Mouse (Mus musculus) v-Abl transformed pro-B cells (cell line): ENCODE results near the gene Phactr1.

Experiments
- in situ Hi-C, 2 experiments: fragments of 400-800 bp; cut with MboI; formaldehyde crosslinking; loops; one replicate each; pipeline ENCODE4 v1.15.1; 2025; ENCODE audit not compliant: unreplicated experiment in 2 of 2

Phactr1 gene

DNA sequence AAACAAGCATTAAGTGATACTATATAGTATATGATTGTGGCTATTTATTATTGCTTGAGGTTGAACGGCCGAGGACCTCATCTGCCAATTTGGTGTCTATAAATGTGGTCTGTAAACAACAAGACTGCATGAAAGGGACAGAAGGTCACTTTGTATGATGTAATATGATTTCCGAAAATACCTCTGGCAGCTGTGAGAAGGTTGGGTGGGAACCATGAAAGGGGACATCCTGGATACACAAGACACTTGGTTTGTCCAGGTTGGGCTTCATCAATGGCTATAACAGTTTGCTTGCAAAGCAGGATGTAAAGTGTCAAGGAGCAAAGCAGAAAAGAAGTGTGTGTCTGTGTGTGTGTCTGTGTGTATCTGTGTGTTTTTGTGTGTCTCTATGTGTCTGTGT, 329.2 kb downstream of the Phactr1 start:
- in situ Hi-C loops: no loop called here

- in situ Hi-C loops: no loop called here
Observed at GRCm38 (mm10) chr13:43011516-43011915, 331.1 kb downstream of the Phactr1 start.

GRCm38 (mm10) chr13:43013984-43014383, 333.6 kb downstream of the Phactr1 start:
- in situ Hi-C loops: no loop called here

DNA sequence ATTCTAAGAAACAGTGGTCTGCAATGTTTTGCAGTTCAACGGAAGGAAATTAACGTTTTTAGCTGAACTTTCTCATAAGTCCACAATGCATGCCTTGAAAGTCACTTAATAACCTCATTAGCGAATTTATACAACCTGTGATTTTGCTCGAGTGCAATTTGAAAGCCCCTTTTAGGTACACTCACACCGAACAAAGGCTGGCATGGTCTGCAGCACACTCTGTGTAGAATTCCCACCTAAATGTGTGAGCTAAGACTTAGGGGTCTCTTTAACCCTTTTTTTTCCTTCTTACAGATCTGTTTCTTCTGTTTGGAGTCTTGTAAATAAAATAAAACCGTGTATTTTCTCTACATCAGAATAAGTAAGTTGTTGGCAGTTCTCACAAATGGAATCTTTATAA, 335.3 kb downstream of the Phactr1 start:
- in situ Hi-C loops: no loop called here

DNA sequence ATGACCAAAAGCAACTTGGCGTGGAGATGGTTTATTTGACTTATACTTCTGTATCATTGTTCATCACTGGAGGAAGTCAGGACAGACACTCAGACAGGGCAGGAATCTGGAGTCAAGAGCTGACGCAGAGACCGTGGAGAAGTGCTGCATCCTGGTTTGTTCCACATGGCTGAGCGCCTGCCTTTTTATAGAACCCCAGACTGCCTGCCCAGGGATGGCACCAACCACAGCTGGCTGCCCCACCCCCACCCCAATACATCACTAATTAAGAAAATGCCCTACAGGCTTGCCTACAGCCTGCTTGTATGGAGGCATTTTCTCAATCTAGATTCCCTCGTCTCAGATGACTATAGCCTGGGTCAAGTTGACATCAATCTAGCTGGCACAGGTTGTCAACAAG, 338.4 kb downstream of the Phactr1 start:
- in situ Hi-C loops: no loop called here

DNA sequence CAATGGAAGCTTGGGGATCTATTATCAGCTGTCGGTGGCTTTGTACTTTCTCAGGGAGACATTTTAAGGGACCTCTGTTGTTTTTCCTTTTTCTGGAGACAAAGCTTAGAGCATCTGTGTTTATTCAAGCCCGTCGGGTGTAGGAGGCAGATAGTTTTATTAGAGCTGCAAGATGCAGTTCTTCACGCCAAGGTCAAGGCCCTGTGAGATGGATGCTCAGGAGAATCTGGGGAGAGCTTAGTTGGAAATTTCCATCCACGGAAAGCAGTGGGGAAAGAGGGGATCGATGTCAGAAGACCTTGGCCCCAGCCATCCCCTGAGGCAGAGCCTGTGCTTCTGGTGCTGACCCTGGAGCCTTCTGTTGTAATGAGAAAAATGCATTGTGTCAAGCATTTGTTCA, 340.6 kb downstream of the Phactr1 start:
- in situ Hi-C loops: no loop called here

- in situ Hi-C loops: no loop called here
Observed at GRCm38 (mm10) chr13:43023005-43023404, 342.6 kb downstream of the Phactr1 start.

DNA sequence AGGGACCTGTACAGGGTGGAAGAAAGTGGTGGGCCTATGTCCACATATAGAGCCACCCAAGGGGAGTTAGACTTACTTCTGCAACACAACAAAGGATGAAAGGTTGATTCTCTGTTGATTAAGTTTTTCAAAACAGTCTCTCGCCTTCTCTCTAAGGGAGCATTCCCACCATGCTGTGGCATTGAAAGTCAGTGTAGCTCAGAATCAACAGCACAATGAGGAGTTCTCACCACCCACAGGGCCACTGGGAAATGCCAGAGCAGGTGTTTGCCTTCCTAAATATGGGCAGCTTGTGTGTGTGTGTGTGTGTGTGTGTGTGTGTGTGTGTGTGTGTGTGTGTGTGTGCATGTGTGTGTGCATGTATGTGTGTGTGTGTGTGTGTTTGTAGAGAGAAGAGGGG, 347.1 kb downstream of the Phactr1 start:
- in situ Hi-C loops: no loop called here

GRCm38 (mm10) chr13:43030222-43030621, 349.8 kb downstream of the Phactr1 start:
- in situ Hi-C loops: no loop called here

DNA sequence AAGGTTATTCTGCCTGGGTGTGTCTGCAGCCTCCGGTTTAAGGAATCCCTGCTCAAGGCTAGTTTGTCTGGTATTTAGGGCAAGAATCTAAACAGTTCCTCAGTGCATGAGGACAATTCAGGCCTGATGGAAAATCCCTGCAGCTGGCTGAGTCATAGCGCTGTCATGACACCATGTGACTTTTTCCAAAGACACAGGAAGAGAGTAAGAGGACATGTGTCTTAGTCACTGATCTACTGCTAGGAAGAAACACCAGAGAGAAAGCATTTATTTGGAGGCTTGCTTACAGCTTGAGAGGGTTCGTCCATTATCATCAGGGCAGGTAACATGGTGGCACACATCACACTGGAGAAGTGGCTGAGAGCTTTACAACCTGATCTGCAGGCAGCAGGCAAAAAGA, 352.0 kb downstream of the Phactr1 start:
- in situ Hi-C loops: no loop called here

- in situ Hi-C loops: no loop called here
Observed at GRCm38 (mm10) chr13:43036510-43036909, 356.1 kb downstream of the Phactr1 start.

GRCm38 (mm10) chr13:43042766-43043165, 362.3 kb downstream of the Phactr1 start:
- in situ Hi-C loops: no loop called here

DNA sequence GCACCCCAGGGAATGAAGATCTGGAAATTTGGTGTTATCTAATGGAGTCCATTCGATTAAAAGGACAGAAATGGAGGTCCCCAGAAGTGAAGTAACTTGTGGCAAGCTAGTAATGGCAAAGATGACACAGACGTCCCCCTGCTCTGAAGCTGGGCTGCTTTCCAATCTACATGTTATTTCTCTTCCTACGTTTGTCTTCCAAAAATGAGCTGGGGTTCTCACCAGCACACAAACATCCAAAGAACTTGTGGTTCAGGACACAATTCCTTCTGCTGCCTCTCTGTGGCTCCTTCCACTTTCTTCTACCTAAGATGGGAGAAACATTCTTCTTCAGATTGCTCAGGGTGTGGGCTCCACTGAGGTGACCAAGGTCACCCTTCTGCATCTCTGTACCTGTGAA, 368.1 kb downstream of the Phactr1 start:
- in situ Hi-C loops: no loop called here

- in situ Hi-C loops: no loop called here
Observed at GRCm38 (mm10) chr13:43053201-43053600, 372.8 kb downstream of the Phactr1 start.

GRCm38 (mm10) chr13:43055136-43055535, 374.7 kb downstream of the Phactr1 start:
- in situ Hi-C loops: no loop called here

GRCm38 (mm10) chr13:43057104-43057503, 376.7 kb downstream of the Phactr1 start:
- in situ Hi-C loops: no loop called here

GRCm38 (mm10) chr13:43063355-43063754, 382.9 kb downstream of the Phactr1 start:
- in situ Hi-C loops: no loop called here

- in situ Hi-C loops: no loop called here
Observed at GRCm38 (mm10) chr13:43068716-43069265, 388.4 kb downstream of the Phactr1 start.

DNA sequence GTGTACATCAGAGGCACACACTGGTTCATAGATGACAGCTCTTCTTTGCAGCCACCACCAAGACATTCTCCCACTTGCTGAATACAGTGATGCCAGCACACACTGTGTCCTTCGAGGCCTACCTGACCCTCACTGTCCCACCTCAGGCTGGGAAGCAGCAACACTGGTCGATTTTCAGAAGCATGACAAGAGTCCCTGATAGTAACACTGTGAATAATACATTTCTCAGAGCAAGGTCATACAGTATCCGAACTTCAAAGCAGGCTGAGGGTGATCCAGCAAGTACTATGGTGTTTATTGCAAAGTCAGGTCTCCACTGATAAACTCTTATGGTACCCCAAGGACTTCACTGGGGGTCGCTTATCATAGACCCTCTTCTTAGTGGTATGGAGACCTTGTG, 390.1 kb downstream of the Phactr1 start:
- in situ Hi-C loops: no loop called here

DNA sequence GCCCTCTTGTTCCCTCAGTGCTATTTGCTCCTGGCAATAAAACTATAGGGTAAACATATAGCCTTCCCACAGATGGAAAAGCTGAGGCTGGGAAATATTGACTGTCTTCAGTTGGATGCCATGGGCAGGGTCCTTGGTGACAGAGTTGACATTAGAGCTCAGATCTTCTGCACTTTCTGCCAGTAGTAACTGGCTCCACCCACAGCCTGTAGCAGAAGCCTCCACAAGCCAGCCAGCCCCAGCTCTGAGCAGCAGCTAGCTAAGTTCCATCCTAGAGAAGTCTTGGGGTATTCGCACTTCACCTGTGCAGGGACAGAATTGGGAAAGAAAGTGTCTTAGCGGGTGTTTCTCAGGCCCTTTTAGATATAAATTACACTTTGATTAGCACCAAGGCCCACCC, 390.5 kb downstream of the Phactr1 start:
- in situ Hi-C loops: no loop called here

DNA sequence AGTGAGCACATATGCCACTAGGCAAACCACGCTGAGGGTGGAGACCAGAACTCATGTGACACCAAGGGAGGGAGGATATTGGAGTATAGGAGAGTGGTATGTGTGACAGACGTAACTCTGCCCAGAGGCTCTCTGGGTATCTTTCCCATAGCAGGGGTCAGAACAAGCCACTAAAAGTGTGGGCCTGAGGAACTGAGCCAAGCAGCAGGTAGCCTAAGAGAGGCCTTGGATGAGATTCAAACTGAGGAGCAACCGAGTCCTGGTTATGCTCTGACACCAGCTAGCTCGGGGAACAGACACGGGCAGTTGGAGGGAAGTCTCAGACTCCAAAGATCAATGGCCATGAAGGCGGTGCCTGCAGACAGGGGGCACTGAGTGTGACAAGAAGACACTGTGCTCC, 395.0 kb downstream of the Phactr1 start:
- in situ Hi-C loops: no loop called here

DNA sequence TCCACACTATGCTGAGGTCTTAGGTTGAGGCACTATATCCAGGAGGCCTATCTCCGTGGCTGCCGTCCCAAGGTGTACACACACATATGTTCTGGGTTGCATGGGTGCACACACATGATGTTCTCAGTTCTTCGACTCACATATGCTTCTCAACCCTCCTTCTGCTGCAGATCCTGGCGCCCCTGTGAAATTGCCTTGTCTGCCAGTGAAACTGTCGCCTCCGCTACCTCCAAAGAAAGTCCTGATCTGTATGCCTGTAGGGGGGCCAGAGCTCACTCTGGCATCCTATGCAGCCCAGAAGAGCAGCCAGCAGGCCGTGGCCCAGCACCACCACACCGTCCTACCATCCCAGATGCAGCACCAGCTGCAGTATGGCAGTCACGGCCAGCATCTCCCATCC, 397.1 kb downstream of the Phactr1 start:
- in situ Hi-C loops: no loop called here

DNA sequence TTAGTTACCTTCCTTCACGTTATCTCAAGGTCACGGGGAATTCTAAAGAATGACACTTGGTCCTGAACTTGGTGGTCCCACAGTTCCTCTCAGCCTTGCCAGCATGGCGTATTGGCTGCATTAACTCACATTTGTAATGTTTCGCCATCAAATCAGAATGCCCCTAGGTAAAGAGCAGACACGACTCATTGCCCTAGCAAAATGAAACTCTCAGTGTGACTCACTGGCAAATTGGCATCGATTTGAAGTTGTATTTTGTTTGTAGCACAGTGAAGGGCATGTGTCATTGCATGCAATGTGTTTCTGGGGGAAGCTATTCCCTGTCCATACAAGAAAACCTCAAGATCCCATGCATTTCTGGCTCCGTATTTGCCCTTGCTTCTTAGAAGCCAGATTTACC, 404.8 kb downstream of the Phactr1 start:
- in situ Hi-C loops: no loop called here
